Mouse (Mus musculus): ENCODE measurements around the gene Pld6. TPM values are rescaled to one million over a fixed set of nuclear protein-coding genes. Genes with fewer than 3 reads are reported as not detected.

The Pld6 gene
- 0.21 TPM for polyA plus RNA-seq (2014; fragmentation: Illumina TruSeq; extraction: RNeasy Lipid Tissue Mini Kit (QIAGEN cat#74804); ENCODE audit: low read depth, low replicate concordance)

GRCm38 (mm10) chr11:59787199-59787781, at the start of gene Pld6:
TSS of gene Pld6 (minus strand) at chr11:59787645.

DNA sequence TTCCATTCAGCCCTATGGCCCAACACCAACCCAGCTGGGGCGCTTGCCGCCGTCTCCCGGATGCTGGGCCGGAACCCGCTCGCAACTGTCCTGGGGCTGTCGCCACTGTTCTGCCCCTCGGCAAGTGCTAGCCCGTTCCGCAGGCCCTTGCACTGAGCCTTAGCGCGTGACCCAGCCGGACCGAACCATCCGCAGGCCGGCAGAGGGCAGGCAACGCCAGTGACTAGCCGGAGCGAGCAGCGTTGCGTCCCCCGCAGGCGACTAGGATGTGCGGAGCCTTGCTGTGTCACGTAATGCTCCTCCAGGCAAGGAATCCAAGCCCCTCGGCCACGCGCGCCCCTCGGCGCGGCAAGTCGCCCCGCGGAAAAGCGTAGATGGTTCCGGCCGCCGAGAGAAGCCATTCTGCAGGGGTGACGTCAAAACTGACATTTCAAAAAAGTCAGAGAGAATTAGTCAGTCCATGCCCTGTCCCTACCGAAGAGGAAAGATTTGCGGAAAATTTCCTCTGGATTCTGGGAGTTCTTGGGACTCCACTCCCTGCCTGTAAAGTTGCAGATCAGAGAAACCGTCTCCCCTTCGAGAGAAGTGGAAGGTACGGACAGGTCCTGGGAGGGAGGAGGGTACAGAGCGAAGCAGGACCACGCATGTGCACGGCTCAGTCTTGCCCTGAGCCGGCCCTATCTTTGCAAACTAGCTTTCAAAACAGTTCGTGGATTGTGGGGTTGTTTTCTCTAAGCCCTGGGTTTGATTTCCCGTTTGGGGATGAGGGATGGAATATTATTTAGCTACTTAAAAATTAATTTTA, 22.4 kb upstream of the Pld6 start, which contains the start of gene Flcn:
Gene Flcn (minus strand): TSS at position 347 of the 805 bp plus-strand sequence.

Other genes with a start within 250 kb of the Pld6 start
- 0.08 TPM for gene Nlrp3, start 246.1 kb downstream of the Pld6 start, polyA plus RNA-seq (2014; fragmentation: Illumina TruSeq; extraction: RNeasy Lipid Tissue Mini Kit (QIAGEN cat#74804); ENCODE audit: low read depth, low replicate concordance)
- gene Olfr222, start 211.4 kb downstream of the Pld6 start, polyA plus RNA-seq (2014; fragmentation: Illumina TruSeq; extraction: RNeasy Lipid Tissue Mini Kit (QIAGEN cat#74804); ENCODE audit: low read depth, low replicate concordance) = not detected
- gene Olfr223, start 194.4 kb downstream of the Pld6 start, polyA plus RNA-seq (2014; fragmentation: Illumina TruSeq; extraction: RNeasy Lipid Tissue Mini Kit (QIAGEN cat#74804); ENCODE audit: low read depth, low replicate concordance) = not detected
- 15.0 TPM for gene Mprip, start 126.3 kb downstream of the Pld6 start, polyA plus RNA-seq (2014; fragmentation: Illumina TruSeq; extraction: RNeasy Lipid Tissue Mini Kit (QIAGEN cat#74804); ENCODE audit: low read depth, low replicate concordance)
- 3.4 TPM for gene Flcn, start 22.4 kb upstream of the Pld6 start, polyA plus RNA-seq (2014; fragmentation: Illumina TruSeq; extraction: RNeasy Lipid Tissue Mini Kit (QIAGEN cat#74804); ENCODE audit: low read depth, low replicate concordance)
- 3.4 TPM for gene Nt5m, start 51.8 kb upstream of the Pld6 start, polyA plus RNA-seq (2014; fragmentation: Illumina TruSeq; extraction: RNeasy Lipid Tissue Mini Kit (QIAGEN cat#74804); ENCODE audit: low read depth, low replicate concordance)
- 90.0 TPM for gene Cops3, start 52.2 kb upstream of the Pld6 start, polyA plus RNA-seq (2014; fragmentation: Illumina TruSeq; extraction: RNeasy Lipid Tissue Mini Kit (QIAGEN cat#74804); ENCODE audit: low read depth, low replicate concordance)
- 2.4 TPM for gene Med9, start 160.6 kb upstream of the Pld6 start, polyA plus RNA-seq (2014; fragmentation: Illumina TruSeq; extraction: RNeasy Lipid Tissue Mini Kit (QIAGEN cat#74804); ENCODE audit: low read depth, low replicate concordance)
- gene Rasd1, start 177.3 kb upstream of the Pld6 start, polyA plus RNA-seq (2014; fragmentation: Illumina TruSeq; extraction: RNeasy Lipid Tissue Mini Kit (QIAGEN cat#74804); ENCODE audit: low read depth, low replicate concordance) = not detected